Mouse (Mus musculus) retina, postnatal 7 days (tissue): ENCODE measurements at regions not wholly inside any gene's neighbourhood (a gene's known extent, or its start where the extent isn't known, plus 50 kb on each side); places are given as distances from the start of the nearest gene placed in this dataset.

Source experiments
- DNase-seq: peaks from one replicate; pipeline ENCODE4 v3.0.0-alpha.2; 2012; ENCODE audit warnings: low read depth, low spot score

DNA sequence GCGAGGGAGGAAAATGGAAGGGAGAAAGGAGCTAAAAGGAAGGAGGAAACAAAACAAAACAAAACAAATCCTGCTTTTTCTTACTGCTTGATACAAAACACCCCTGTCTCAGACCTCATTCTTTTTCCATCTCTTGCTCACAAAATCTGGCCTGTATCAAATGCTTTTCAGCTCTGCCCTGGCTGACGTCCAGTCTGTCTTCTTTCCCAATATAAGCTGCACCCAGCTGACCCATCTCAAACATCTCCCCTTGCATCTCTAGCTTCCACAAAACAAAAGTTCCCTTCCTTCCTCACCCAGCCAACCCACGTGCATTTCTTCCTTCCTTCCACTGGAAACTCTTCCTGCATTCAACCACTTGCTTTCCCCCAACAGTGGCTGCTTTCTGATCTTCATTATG is 183.1 kb upstream of the Usp25 start:
- no peak for DNase-seq

DNA sequence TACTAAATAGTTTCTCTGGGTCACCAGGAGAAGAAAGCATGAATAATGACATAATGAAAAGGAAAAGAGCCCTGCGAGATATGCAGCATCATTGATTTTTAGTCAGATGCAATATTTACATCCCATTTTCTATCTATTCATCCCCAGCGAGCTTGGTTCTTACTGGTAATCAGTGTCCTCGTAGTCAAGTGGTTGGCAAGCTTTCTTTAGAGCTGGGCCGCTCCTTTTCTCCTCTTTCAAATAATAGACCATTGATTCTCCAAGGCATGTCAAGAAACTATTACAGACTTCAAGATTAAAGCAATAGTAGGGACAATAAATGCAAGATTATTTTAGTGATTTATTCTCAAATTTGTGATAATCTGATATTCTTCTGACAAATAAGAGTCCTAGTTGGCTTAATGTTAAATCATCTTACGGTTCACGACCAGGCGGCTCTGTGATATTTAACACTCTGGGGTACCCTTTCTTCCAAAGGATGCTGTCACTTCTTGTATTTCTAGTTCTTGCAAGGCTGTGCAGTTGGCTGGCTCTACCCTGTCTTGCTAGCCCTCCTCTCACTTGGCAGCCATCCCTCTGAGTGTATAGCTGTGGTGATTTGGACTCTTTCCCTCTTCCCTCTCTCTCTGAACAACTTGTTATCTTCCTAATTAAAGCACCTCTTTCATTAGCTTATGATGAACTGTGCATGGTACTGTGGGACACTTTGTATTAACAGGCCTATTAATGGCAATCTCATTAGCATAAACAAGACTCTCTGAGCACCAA is 185.6 kb upstream of the Usp25 start:
- DNase-seq: no peak

DNA sequence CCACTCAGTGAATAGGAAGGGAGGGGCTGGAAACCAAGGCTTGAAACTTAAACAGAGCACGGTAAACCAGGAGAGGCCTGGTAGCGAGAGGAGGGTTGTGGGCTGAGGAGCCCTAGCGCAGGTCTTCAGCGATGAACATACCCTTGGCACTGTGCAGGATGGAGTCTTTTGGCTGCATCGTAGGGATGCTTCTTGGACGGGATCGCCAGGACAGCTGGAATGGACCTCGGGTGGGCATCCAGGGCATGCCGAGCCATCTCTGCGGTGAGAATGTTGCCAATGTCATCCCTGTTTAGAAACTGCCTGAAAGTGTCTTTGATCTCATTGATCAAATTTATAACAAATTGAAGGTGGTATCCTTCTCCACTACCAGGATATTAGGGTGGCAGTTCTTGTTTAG is 192.2 kb upstream of the Usp25 start:
- DNase-seq: no peak

DNA sequence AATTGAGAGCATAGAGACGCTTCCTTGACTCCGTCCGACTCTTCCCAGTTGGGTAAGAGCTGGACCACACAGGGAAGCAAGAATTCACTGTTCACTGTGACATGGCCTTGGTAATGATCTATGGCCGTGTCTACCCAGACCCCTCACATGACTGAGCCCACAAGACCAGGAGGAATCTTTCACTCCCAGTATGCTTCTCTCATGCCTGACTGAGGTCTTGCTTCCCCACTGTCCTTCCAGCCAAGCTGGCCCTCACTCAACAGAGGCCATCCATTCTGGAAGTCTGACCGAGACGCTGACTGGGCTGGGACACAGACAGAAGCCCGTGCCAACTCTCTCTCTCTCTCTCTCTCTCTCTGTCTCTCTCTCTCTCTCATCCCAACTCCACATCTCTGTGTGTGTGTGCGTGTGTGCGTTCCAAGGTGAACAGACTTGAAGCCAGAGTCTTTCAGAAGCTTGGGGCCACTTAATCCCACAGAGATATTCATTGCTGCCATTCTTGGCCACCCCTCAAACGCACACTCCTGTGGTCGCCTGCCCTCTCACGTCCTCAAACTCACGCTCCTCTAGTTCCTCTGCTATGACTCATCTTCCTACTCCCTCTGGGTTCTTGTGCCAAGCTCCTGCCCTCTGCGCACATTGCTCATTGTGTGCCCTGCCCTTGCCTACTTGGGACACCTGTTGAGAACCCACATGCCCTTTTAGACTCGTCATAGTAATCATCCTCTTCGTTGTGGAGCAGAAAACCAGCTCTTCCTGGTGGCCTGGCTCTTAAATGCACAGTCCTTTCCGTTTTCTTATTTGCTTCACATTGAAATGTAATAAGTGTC is 197.2 kb upstream of the Usp25 start:
- no peak for DNase-seq

DNA sequence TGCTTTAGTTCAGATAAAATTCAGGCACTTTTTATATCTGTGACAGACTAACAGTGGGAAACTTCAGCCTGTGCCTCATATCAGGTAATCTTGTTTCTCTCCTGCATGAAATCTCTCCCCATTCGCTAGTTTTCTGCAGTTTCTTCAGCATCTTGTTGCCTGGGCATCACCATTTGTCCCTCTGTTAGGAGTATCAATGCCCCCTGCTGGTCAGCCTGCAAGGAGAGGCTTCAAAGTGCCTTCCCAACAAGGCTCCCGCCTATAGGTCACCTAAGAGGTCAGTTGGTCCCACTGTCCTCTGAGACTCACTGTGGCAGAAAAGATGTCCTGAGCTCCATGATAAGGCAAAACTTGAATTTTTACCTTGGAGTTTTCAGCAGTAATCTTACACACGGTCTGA is 209.8 kb upstream of the Usp25 start:
- peak; percentile 34 for DNase-seq

DNA sequence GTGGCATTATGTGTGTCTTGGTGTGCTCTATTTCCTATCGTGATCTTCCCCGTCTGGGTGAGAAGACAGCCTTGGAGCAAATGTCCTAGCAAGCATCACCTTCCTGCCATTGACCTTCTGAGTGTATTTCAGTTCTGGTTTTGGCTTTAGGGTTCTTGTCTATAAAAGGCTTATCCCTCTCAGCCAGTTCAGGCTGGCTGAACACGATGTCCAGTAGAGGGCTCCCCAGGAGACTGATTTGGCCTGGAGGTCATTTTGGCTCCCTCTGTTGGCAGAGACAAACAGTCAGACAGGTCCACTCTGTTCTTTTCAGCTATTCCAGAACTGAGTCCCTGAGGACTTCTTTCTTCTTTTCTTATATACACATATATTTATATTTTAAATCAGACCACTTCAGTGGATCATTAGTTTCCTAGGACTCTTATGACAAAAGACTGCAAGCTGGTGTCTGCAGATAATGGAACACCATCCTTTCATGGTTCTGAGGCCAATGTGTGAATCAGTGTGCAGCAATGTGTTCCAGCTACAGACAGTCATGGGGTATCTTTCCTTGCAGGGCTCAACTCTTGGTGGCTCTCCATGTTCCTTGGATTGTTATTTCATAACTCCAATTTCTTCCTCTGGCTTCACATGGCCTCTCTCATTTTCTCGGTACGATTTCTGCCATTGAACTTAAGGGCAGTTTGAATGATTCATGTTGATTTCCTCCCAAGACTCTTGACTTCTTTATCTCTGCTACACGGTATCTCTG is 226.9 kb upstream of the Usp25 start:
- DNase-seq: peak; percentile 28

DNA sequence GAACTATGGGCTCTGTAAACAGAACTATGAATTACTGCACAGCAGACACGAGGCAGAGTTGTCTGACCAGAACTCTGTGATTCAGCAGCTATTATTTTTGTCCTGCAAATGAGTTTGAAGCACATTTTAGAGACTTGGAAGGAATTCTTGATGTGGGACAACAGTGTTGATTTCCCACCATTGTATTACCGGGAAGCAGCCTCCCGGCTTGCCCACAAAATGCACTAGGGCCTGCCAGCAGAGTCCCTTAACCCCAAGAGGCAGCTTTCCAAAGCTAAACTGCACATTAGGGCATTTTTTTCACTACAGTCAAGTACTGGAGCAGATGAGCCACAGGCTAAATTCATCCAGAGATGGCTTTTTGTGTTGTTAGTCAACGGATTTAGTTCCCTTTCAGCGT is 230.8 kb upstream of the Usp25 start:
- DNase-seq: no peak

DNA sequence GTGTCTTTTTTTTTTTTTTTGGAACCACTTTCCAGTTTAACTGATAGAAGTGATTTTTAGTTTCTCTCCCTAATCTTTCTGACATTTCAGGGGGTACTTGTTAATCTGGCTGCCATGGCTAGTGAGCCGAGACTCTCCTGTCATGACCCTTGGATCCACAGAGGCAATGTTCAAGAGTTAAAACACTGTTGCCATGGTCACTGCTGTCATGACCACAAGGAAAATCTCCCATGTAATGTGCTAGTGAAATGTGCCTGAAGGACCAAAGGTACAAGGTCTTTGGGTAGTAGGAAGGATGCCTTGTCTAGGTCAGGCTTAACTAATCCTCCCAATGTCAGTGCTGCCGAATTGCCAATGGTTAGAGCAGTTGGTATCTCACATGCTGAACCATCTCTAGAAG is 237.7 kb upstream of the Usp25 start:
- no peak for DNase-seq

DNA sequence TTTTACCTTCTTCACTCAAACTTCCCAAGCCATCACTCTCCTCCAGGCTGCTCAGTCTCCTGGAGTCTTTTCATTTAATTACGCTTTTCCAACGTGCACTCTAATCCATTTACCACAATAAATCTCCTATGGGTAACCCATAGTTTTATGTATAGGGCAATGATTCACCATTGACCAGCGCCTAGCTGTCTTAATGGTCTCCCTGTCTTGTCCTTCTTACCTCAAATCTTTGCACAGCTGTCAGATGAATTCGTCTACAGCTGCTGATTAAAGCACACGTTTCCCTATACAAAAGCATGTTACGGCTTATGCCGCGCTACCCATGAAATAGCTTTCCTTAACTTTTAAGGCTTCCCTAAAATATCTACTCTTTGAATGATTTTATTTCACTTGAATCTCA is 239.5 kb upstream of the Usp25 start:
- no peak for DNase-seq

DNA sequence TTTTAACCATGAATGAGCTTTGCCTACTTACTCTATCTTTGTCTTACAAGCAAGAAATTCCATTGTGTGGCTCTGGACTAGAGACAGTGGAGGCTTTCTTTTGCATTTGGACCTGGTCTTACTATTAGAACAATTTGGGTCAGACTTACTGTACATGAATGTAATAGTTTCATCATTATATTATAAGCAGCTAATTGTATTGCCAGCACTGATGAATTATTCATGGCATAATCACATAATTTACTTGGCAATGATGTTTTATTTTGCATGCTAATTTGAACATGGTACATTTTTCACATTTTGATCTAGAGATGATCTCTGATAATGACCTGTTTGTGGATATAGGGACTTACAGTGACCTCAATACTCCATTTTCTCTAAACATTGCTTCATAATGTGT is 240.0 kb upstream of the Usp25 start:
- no peak for DNase-seq

DNA sequence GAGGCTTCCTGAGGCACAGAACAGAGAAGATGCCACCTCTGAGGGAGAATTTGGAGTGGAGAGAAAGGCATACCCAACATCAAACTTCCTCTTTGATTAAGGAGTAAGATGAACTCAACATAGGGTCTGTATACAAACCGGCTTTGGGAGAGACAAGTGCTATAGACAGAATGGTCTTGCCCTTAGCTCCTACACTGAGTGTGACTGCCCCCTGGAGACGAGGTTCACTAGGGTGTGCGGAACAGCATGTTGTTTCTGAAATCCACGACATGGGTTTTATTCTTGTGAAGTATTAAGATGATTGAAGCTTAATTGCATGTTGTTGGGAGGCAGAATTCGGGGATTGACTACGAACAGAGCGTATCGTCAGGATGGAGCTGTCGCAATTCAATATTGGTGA is 244.9 kb upstream of the Usp25 start:
- peak; percentile 14 for DNase-seq

DNA sequence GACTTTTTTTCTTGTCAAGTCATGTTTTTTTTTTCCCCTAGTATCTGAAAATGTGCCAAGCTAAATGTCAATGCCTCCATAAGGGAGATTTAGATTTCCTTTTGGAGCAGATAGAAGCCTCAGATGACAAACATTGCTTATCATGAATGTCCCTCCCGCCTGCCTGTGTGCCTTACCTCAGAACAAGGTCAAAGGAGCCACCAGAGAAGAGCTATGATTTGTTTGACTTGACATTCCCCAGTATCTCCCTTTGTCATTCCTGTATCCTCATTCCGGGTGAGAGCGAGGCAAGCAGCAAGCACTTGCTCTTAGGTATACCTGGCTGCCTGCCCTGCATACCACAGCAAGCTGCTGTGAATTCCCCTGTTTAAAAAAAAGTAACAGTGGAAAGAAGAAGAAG is 246.9 kb upstream of the Usp25 start:
- no peak for DNase-seq

DNA sequence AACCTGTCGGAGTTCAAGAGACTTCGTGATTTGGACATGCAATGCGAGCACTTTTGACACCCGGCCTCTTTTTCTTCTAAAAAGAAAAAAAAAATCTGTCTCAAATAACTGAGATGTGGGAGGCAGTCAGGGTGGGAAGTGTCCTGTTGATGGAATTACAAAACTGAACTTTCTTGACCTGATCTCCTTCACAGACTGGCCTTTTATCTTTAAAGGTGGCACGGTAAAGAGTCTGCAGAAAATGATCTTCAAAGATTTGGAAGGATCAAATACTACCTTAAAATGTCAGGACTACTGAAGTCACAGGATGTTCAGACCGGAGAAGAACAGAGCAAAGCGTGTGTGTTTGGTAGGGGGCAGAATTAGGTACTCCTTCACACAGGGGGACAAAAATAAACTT is 248.0 kb upstream of the Usp25 start:
- no peak for DNase-seq

DNA sequence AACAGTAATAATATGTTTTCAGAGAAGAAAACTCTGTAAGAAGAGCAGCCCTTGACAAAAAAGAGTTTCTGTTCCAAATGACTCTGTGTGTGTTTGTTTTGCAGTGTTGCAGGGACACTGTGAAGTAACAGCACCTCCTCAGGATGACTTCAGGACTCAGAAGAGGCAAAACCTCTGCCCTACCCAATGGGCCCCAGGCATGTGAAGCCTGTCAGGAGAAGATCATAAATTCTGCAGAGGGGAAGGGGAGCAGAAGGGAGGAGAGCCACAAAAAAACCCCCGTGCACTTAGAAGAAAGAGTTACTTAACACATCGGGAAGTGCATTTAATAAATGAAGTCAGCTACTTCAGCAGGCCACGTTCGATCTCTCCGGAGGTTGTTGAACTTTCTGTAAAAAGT is 248.5 kb upstream of the Usp25 start:
- no peak for DNase-seq

DNA sequence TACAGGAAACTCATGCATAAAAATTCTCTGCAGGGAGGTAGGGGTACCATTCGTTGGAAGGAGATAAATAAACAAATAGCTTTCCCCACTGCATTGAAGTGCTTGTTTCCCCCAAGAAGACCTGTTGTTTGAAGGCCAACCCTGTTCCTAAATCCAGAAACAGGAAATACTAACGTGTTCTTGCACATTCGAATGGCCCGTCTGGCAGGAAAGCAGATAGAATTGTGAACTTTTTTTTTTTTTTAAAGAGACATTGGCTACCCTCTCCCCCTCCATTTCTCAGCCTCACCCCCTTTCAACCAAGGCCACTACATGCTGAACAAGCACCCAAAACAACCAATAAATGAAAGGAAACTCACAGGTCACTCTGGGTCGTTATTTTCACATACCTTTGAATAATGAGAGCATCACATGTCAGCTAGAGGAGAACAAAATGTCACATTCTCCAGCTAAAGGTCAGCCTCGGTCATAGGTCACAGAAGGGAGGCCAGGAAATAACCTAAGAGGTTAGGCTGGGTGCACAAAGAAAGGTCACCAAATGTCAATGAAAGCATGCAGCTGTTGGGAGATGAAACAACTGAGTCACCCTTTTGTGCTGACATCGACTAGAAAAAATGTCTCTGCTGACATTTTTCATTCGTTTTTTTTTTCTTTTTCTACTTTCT is 250.8 kb upstream of the Usp25 start:
- no peak for DNase-seq

DNA sequence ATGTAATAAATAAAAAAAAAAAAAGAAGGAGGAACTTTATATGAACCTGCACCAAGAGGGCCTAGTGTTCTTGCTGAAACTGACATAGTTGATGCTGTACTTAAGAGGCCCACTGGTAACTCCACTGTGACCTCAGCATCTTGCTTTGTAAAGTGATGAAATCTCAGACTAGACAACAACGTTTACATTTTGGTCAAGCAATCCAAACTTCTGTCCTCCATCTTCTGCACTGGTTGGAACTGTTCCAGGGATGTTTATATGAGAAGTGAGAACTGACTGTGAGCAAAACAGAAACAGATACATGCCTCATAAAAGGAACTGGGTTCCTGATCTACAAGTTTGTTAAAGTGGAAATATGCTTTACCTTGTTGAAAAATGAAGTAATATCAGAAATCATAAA is 251.7 kb upstream of the Usp25 start:
- no peak for DNase-seq

DNA sequence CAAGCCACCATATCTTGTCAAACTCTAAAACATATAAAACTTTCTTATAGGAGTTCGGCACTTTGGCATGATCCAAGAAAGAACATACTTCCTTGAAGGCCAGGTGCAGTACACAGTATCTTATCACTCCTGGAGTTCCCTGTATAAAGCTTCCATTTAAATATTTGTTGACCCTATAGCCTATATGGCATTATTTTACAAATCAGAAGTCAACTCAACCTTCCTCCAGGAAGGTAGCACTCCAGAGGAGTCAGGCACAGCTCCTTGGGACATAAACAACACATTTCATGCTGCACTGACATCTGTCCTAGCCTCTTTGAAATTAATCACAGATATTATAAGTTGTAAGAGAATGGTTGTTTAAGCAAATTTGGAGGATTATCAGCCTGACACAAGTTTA is 252.5 kb upstream of the Usp25 start:
- no peak for DNase-seq

DNA sequence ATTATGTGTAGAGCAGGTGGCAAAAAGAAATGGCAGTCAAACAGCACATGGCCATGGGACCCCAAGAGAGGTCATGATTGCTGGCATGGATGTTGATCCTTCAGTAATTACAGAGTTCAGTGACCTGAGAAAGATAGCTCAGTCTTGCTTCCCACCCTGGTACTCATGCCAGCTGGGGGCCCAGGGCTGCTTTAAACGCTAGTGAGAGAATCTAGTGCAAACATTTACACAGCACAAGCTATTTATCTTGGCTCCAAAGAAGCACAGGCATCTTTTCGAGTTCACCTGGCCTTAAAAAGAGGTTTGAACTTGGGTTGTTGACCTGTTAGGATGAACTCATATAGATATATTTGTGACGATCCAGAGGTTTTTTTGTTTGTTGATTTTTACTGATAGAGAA is 258.6 kb upstream of the Usp25 start:
- no peak for DNase-seq

DNA sequence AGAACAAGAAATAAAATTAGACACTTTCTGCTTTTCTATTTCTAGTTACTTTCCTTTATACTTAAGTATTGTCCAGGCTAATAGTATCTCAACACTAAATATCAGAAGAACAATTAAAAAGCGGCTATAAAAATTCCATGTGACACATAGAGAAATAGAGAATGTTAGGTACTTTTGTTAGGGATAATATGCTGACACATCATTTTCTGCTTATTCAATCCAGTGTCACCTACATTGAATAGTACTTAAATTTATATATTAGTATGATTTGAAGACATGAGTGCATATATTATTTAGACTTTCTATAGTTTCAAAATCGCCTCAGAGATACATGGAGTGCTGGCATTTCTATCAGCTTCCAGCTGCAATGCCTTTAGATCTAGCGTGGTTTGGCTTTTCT is 267.1 kb upstream of the Usp25 start:
- DNase-seq: no peak

DNA sequence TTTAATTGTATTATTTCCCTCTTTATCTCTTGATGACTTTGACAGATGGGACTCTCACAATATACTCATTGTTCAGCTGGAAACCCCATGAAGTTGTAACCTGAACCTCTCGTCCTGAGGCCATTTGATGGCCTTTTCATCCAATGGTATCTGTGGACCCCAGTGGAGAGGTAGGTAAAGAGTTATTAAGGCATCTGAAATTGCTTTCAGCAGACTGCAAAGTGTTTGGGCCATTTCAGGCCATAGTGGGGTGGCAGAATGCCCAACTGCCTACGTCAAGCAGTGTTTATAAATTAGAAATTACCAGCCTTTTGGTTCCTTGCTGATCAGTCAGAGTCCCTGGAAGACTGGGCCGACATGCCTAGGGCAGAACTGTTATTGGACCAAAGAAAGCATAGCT is 272.4 kb upstream of the Usp25 start:
- DNase-seq: no peak

DNA sequence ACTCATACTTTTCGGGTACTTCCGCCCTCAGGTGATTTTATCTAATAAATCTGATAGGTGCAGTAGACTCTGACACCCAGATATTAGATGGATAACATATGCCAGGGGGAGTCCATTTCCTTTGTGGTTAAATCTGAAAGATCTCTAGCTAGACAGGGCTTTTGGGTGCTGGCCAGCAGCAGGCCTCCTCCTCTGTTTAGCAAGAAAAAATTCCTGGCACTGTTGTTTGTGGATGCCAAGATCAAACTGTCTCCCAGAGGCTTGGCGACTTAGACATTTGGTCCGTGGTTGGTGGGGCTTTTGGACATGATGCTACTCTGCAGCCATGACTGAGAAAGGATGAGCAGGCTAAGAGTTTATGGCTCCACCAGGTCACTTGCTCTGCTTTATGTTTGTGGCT is 287.5 kb upstream of the Usp25 start:
- DNase-seq: no peak

DNA sequence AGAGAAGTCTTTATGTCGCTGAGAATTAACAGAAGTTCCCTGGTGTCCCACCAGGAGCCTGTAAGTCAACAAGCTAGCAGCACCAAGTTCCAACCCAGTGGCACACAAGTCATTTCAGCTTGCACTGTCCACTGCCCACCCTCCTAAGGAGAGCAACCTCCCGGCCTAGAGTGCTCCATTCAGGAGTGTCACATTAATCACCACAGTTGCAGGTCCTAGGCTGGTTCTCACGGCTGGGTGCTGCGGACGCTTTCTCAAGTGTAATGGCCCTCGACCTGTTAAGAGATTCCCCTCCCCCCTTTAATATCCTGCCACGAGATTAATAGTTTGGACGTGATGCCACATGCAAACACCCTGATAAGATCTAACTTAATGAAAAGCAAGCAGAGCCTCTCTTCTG is 288.2 kb upstream of the Usp25 start:
- no peak for DNase-seq
